Mouse (Mus musculus): ENCODE results near the gene Nisch. TPM values are rescaled to one million over a fixed set of nuclear protein-coding genes. Genes with fewer than 3 reads are reported as not detected.

Nisch gene
- polyA plus RNA-seq, 1 experiment, result 524 TPM

DNA sequence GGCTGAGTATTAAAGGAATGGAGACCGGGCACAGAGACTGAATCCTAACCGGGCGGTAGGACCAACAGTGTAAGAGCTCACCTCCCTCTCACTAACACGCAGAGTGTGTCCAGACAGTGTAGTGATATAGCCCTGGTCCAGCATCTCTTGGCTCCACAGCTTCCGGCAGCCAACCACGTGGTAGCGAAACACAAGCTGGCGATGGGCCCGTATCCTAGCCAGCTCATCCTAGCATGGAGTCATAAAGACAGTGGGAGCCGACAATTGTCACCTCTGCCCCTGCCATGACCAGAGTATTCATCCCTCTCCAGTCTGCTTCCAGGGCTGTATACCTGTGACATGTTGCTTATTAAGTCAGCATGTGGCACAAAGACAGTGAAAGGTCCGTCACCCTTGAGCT is 71.1 kb downstream of the Nisch start:
- TF ChIP-seq CTCF (IDR thresholded peaks at IDR 0.05; ENCODE audit: borderline replicate concordance, insufficient read depth, low read length) (no peak), POLR2A (IDR thresholded peaks at IDR 0.05; ENCODE audit: low read depth, low read length) (no peak)
- Histone ChIP-seq H3K27ac (ENCODE audit: insufficient read depth, low read length) (no peak overlapping the region), H3K4me1 (ENCODE audit: control insufficient read depth, insufficient read depth, low read length) (no peaks in the 10 kb centered on the region), H3K4me3 (ENCODE audit: insufficient read depth, low read length) (no peak overlapping the region)

DNA sequence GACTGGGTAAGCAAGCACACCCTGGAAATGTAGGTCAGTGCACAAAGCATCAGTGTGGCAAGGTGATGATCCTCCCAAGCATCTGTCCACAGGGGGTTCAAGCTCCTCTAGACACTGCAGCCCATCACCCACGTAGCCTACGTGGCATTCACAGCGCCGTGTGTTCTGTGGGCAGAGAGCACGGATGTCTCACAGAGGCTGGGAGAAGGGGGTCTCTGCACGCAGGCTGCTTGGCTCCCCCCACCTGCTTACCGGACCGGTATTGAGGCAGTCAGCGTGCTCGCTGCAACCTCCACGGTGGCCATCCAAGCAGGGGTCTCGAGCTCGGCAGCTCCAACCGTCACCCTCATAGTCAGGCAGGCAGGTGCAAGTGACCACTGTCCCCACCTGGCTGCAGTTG is 75.7 kb downstream of the Nisch start:
- no peak overlapping the region for H3K27ac ChIP-seq (ENCODE audit: insufficient read depth, low read length)
- no peak overlapping the region for H3K4me3 ChIP-seq (ENCODE audit: insufficient read depth, low read length)
- no peak for TF ChIP-seq POLR2A (IDR thresholded peaks at IDR 0.05; ENCODE audit: low read depth, low read length)
- TF ChIP-seq CTCF (IDR thresholded peaks at IDR 0.05; ENCODE audit: borderline replicate concordance, insufficient read depth, low read length), result no peak
- H3K4me1 ChIP-seq (ENCODE audit: control insufficient read depth, insufficient read depth, low read length), result no peaks in the 10 kb centered on the region

DNA sequence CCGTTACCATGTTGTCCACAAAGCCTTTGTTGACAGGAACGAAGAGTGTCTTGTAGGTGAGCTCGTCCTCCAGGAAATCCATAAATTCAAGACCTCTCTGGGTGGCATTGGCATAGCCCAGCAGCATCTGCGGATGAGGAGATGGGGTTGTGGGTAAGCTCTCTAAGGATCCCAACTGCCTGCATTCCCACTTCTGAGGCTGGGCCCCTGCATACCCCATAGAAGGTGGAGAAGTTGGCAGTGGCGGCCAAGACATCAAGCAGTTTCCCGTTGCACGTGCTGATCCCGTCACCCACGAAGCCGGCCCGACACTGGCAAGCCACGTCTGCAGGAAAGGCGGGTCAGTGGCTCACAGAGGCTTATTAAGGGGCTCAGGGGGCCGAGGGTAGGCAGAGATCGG is 76.6 kb downstream of the Nisch start:
- Histone ChIP-seq H3K27ac (ENCODE audit: insufficient read depth, low read length) (no peak overlapping the region), H3K4me3 (ENCODE audit: insufficient read depth, low read length) (no peak overlapping the region), H3K4me1 (ENCODE audit: control insufficient read depth, insufficient read depth, low read length) (no peaks in the 10 kb centered on the region)
- TF ChIP-seq CTCF (IDR thresholded peaks at IDR 0.05; ENCODE audit: borderline replicate concordance, insufficient read depth, low read length), result no peak
- no peak for TF ChIP-seq POLR2A (IDR thresholded peaks at IDR 0.05; ENCODE audit: low read depth, low read length)

DNA sequence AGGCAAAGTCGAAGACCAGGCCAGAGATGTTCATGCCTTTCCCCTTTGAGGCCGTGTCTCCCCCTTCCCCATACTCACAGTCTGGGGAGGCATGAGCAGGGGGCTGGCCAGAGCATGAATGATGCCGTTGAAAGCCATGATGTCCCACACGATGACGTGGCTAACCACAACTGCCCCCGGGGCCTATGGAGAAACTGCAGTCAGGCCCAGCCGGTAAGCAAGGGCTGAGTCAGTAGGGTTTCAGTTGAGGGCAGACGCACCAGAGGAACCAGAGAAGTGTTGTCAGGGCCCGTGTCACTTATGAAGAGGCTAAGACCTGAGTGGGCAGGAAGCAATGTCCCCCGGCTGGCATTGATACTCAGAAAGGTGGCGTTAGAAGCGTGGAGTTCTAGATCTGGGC is 77.1 kb downstream of the Nisch start:
- H3K4me3 ChIP-seq (ENCODE audit: insufficient read depth, low read length), result no peak overlapping the region
- no peak overlapping the region for H3K27ac ChIP-seq (ENCODE audit: insufficient read depth, low read length)
- no peak for TF ChIP-seq CTCF (IDR thresholded peaks at IDR 0.05; ENCODE audit: borderline replicate concordance, insufficient read depth, low read length)
- TF ChIP-seq POLR2A (IDR thresholded peaks at IDR 0.05; ENCODE audit: low read depth, low read length), result no peak
- H3K4me1 ChIP-seq (ENCODE audit: control insufficient read depth, insufficient read depth, low read length), result no peaks in the 10 kb centered on the region

DNA sequence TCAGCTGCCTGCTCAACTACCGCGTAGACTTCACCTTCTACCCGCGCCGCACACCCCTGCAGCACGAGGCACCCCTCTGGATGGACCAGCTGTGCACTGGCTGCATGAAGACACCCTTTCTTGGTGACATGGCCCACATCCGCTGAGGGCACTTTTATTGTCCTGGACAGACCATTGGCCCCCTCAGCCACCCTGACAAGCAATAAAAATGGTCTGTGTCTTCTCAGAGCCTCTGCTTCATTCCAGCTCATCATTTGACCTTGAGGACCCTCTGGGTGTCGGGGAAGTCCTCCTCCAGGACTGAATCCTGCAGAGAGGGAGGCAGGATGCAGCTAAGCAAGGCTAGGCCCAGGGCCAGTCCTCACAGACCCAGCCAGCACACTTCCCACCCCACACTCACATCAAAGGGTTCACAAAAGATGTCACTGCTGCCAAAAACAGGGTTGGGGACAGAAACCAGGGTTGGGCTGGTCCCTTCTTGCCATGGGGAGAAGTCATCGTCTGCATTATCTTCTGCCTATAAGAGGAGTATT is 77.8 kb downstream of the Nisch start:
- no peak overlapping the region for H3K27ac ChIP-seq (ENCODE audit: insufficient read depth, low read length)
- no peak overlapping the region for H3K4me3 ChIP-seq (ENCODE audit: insufficient read depth, low read length)
- TF ChIP-seq CTCF (IDR thresholded peaks at IDR 0.05; ENCODE audit: borderline replicate concordance, insufficient read depth, low read length) (no peak), POLR2A (IDR thresholded peaks at IDR 0.05; ENCODE audit: low read depth, low read length) (no peak)
- no peaks in the 10 kb centered on the region for H3K4me1 ChIP-seq (ENCODE audit: control insufficient read depth, insufficient read depth, low read length)

DNA sequence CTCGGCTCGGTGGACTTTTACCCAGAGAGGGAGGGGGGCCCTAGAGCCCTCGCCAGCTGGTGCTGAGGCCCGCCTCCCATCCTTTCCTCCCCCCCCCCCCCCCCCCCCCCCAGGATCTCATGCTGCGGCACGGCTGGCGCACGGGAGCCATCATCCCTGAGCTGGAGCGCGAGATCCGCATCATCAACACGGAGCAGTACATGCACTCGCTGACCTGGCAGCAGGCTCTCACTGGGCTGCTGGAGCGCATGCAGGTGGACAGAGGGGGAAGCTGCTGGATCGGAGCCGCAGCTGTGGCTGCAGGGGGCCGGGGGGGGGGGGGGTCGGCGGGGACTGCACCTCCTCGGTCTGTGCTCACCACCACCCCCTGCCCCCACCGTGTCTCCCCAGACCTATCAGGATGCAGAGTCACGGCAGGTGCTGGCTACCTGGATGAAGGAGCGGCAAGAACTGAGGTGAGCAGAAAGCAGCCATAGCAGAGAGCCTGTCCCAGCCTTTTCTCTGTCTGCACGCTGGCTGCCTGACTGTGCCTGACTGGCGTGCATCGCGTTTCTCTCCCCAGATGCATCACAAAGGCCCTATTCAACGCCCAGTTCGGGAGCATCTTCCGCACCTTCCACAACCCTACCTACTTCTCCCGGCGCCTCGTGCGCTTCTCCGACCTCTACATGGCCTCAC is 78.4 kb downstream of the Nisch start:
- H3K4me1 ChIP-seq (ENCODE audit: control insufficient read depth, insufficient read depth, low read length), result no peaks in the 10 kb centered on the region; the same call in 1 of the 2 replicates

DNA sequence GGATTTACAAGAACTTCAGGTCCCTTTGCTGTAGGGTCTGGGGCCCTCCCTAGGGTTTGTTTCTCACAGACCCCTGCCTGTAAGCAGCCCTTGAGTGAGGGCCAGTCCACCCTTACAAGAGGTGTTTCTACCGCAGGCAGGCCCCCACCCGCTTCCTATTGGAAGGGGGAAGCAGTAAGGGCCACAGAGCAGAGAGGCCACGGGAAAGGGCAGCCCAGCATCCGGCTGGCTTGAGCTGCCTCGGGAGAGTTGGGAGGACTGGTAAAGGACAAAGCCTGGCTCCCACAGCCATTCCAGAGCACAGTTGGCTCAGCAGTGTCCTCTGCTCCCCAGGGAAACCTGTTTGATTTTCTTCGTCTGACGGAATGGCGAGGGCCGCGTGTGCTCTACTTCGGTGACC is 79.0 kb downstream of the Nisch start:
- H3K27ac ChIP-seq (ENCODE audit: insufficient read depth, low read length), result no peak overlapping the region
- H3K4me1 ChIP-seq (ENCODE audit: control insufficient read depth, insufficient read depth, low read length), result no peaks in the 10 kb centered on the region; the same call in 1 of the 2 replicates
- TF ChIP-seq POLR2A (IDR thresholded peaks at IDR 0.05; ENCODE audit: low read depth, low read length), result no peak
- H3K4me3 ChIP-seq (ENCODE audit: insufficient read depth, low read length), result no peak overlapping the region

More for the DNA sequence above, 78.4 kb downstream of the Nisch start:
- Histone ChIP-seq H3K4me3 (ENCODE audit: insufficient read depth, low read length) (no peak overlapping the region), H3K27ac (ENCODE audit: insufficient read depth, low read length) (no peak overlapping the region)
- no peak for TF ChIP-seq POLR2A (IDR thresholded peaks at IDR 0.05; ENCODE audit: low read depth, low read length)
- no peak for TF ChIP-seq CTCF (IDR thresholded peaks at IDR 0.05; ENCODE audit: borderline replicate concordance, insufficient read depth, low read length)

DNA sequence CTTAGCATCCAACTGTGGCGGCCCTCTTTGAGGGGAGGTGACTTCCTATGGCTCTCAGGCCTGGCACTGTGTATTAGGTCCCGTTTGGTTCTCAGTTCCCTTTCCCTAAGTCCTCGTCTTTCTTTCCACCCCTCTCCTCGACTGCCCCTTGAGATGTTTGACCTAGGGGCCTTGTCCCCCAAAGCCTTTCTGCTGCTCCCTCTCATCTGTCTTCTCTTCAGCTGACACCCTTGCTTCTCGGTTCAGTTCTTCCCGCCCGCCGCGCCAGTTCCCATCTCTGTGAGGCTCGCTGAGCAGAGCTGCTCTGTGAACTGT is 79.5 kb downstream of the Nisch start:
- Histone ChIP-seq H3K4me3 (ENCODE audit: insufficient read depth, low read length) (no peak overlapping the region), H3K4me1 (ENCODE audit: control insufficient read depth, insufficient read depth, low read length) (no peaks in the 10 kb centered on the region; the same call in 1 of the 2 replicates), H3K27ac (ENCODE audit: insufficient read depth, low read length) (no peak overlapping the region)
- TF ChIP-seq POLR2A (IDR thresholded peaks at IDR 0.05; ENCODE audit: low read depth, low read length) (no peak), CTCF (IDR thresholded peaks at IDR 0.05; ENCODE audit: borderline replicate concordance, insufficient read depth, low read length) (no peak)

DNA sequence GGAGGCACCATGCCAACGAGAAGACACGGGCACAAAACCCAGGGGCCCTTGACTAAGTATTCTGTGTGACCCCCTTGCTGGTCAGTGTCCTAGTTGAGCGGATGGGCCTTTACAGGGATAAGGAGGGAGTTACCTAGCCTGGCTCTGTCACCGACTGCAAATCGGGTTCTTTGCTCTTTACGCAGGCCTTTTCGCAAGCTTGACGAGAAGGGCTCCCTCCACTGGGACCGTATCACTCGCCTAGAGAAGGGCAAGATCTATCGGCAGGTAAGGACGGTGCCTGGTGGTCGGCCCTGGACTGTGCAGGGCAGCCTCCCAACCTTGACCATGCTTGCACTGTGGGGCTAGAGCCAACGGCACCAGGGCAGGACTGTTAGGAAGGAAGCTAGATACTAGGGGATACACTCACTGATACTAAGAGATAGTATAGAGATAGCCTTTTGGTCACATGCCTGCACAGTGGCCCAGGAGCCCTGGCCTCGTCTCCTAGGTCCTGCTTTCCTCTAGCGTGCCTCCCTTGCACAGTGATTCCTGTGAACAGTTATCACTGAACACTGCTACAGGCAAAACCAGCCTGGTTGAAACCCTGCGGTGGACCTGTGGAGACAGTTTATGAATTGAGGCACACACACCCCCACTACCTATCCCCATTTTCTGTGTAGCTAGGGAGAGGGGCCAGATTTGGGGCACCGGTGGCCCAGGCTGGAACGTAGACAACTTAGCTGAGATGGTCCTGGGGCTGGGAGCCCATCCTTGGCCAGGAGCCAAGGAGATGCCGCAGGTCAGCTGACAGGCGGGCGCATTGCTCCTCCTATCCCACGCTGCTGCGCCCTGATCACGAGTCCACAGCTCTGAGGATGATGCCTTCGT is 80.1 kb downstream of the Nisch start:
- Histone ChIP-seq H3K4me1 (ENCODE audit: control insufficient read depth, insufficient read depth, low read length) (no peaks in the 10 kb centered on the region; the same call in 1 of the 2 replicates), H3K4me3 (ENCODE audit: insufficient read depth, low read length) (no peak overlapping the region), H3K27ac (ENCODE audit: insufficient read depth, low read length) (no peak overlapping the region)
- no peak for TF ChIP-seq POLR2A (IDR thresholded peaks at IDR 0.05; ENCODE audit: low read depth, low read length)
- no peak for TF ChIP-seq CTCF (IDR thresholded peaks at IDR 0.05; ENCODE audit: borderline replicate concordance, insufficient read depth, low read length)
